Mouse (Mus musculus) CH12.LX (cell line): Measurements from ENCODE around the gene Ehd1.

Experiments
- BHLHE40 ChIP-seq: IDR thresholded peaks from 2 replicates; pipeline ENCODE4 v1.6.1; 2011; ENCODE audit warnings: mild to moderate bottlenecking, low read depth, low read length, improper control_type of control experiment
- CTCF ChIP-seq, 2 experiments: IDR thresholded peaks in 1 of 2; conservative IDR thresholded peaks in 1 of 2; 2 replicates each; pipeline ENCODE4 v1.5.1; 2011 to 2012; ENCODE audit warnings: low read depth in 2 of 2, low read length in 2 of 2, improper control_type of control experiment in 1 of 2, inconsistent platforms in 1 of 2, mild to moderate bottlenecking in 1 of 2, moderate library complexity in 1 of 2
- E2F4 ChIP-seq: IDR thresholded peaks from 2 replicates; pipeline ENCODE4 v1.6.1; 2011; ENCODE audit warnings: low read depth, low read length, improper control_type of control experiment; ENCODE audit not compliant: insufficient replicate concordance
- KAT2A ChIP-seq: IDR thresholded peaks from 2 replicates; pipeline ENCODE4 v1.6.1; 2012; ENCODE audit warnings: low read length, improper control_type of control experiment, inconsistent platforms; ENCODE audit not compliant: insufficient replicate concordance
- NRF1 ChIP-seq: IDR thresholded peaks from 2 replicates; pipeline ENCODE4 v1.6.1; 2014; ENCODE audit warnings: low read depth, mild to moderate bottlenecking, inconsistent platforms, low read length, improper control_type of control experiment, moderate library complexity
- POLR2AphosphoS2 ChIP-seq: IDR thresholded peaks from 2 replicates; pipeline ENCODE4 v1.6.1; 2011; ENCODE audit warnings: low read depth, low read length, improper control_type of control experiment
- USF1 ChIP-seq: IDR thresholded peaks from 2 replicates; pipeline ENCODE4 v1.6.1; 2014; ENCODE audit warnings: low read depth, mild to moderate bottlenecking, inconsistent platforms, low read length, improper control_type of control experiment
- USF2 ChIP-seq: conservative IDR thresholded peaks from 2 replicates; pipeline ENCODE4 v1.6.1; 2011; ENCODE audit warnings: low read depth, low read length, improper control_type of control experiment

GRCm38 (mm10) chr19:6291117-6291781 is 14.7 kb downstream of the Ehd1 start:
- TF ChIP-seq CTCF (conservative IDR thresholded peaks at IDR 0.05 in 1 of 2, IDR thresholded peaks at IDR 0.05 in 1 of 2; ENCODE audit: low read depth in 2 of 2, low read length in 2 of 2): no peak
- no peak for TF ChIP-seq E2F4
- TF ChIP-seq USF1: no peak
- no peak for TF ChIP-seq USF2
- TF ChIP-seq POLR2AphosphoS2: no peak
- no peak for TF ChIP-seq KAT2A
- no peak for TF ChIP-seq BHLHE40
- no peak for TF ChIP-seq NRF1
